Mouse (Mus musculus): ENCODE results near the gene 4930550C14Rik.

Gene 4930550C14Rik

DNA sequence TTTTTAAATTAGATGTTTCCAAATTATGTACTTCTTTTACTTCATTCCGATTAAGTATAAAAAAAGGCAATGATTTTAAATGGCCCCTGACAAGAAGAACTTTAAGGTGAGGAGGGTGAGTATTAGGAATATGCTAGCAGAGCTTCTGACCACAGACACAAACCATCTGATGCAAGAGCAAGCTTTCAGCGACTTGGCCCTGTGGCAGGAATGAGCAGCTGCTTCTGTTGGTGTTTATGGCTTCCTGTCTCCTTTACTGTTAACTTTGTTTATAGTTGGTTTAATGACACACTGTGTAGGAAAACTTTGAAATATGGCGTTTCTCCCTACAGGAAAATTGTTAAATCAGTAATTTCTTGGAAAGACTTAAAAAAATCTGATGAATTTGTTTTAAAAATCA lies 25.5 kb downstream of the 4930550C14Rik start:
- no peak for DNase-seq (ENCODE audit: low read depth, low spot score)
- Histone ChIP-seq H3K27me3 (ENCODE audit: control insufficient read depth, insufficient read depth, low read length, poor library complexity, severe bottlenecking) (no peaks in the 10 kb centered on the region), H3K36me3 (ENCODE audit: control insufficient read depth, insufficient read depth, low read length, poor library complexity, severe bottlenecking) (no peaks in the 10 kb centered on the region)

DNA sequence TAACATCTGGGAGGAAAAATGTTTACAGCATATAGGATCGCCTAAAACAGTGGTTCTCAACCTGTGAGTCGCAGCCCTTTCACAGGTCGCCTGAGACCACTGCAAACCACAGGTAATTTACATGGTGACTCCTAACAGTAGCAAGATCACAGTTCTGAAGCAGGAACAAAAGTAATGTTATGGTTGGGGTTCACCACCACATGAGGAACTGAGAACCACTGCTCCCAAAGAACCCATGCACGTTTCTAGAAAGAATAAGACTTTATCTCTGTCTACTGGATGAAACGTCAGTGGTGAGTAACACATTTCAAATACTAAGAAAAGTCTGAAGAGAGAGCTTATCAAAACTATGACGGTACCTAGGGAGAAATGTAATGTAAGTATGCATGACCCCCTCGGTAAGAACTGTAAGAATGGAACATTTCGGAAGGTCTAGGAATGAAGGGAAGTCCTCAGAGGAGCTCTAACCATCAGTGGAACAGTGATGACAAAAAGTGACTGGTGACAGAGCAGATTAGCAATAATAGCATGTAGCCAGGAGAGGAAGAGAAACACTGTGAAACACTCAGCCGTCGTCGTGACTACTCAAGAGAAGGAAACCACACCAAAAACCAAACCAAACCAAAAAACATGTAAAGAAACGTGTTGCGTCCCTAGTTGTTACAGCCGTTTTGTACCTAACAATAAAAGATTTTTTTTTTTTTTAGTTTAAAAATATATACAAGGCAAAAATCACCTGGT lies 33.9 kb downstream of the 4930550C14Rik start:
- peaks cover 4% of the 10 kb centered on the region; the same call in 1 of the 2 replicates for H3K36me3 ChIP-seq (ENCODE audit: control insufficient read depth, insufficient read depth, low read length, poor library complexity, severe bottlenecking)
- no peaks in the 10 kb centered on the region for H3K27me3 ChIP-seq (ENCODE audit: control insufficient read depth, insufficient read depth, low read length, poor library complexity, severe bottlenecking)
- DNase-seq (ENCODE audit: low read depth, low spot score): peak; percentile 18

DNA sequence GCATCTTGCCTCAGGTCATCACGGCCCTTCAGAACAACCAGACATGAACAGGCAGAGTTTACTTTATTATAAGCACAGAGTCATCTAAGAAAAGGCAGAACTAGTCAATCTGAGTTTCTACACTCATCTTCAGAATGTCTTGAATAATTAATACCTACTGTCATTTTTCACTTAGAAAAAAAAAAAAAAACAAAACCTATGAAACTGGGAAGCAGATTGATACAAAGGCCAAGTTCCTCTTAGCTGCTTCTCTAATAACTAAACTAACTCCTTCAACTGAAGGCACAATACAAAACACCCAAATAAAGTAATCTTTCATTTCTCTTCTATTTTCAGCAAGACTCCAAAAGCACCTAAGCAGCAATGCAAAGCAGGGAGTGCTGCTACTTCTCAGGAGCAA lies 48.5 kb downstream of the 4930550C14Rik start:
- Histone ChIP-seq H3K36me3 (ENCODE audit: control insufficient read depth, insufficient read depth, low read length, poor library complexity, severe bottlenecking) (peaks cover 14% of the 10 kb centered on the region), H3K27me3 (ENCODE audit: control insufficient read depth, insufficient read depth, low read length, poor library complexity, severe bottlenecking) (no peaks in the 10 kb centered on the region)
- DNase-seq (ENCODE audit: low read depth, low spot score): no peak

DNA sequence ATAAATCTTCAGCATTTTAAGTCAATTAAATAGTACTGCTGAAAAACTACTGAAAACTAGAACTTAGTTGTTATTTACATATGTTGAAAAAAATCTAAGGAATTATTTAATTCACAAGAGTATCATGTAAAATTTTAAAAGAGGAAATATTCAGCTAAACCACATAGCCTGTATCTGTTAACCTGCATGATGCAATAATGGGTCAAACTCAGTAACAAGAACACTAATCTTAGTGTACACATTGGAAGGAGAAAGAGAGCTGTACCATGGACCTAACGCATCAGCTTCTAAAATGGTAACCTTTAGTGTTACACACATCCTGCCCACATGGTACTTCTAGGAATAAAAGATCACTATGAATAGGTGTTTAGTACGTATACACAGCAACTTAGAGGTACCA lies 49.9 kb downstream of the 4930550C14Rik start:
- no peak for DNase-seq (ENCODE audit: low read depth, low spot score)
- peaks cover 19% of the 10 kb centered on the region for H3K36me3 ChIP-seq (ENCODE audit: control insufficient read depth, insufficient read depth, low read length, poor library complexity, severe bottlenecking)
- no peaks in the 10 kb centered on the region for H3K27me3 ChIP-seq (ENCODE audit: control insufficient read depth, insufficient read depth, low read length, poor library complexity, severe bottlenecking)

DNA sequence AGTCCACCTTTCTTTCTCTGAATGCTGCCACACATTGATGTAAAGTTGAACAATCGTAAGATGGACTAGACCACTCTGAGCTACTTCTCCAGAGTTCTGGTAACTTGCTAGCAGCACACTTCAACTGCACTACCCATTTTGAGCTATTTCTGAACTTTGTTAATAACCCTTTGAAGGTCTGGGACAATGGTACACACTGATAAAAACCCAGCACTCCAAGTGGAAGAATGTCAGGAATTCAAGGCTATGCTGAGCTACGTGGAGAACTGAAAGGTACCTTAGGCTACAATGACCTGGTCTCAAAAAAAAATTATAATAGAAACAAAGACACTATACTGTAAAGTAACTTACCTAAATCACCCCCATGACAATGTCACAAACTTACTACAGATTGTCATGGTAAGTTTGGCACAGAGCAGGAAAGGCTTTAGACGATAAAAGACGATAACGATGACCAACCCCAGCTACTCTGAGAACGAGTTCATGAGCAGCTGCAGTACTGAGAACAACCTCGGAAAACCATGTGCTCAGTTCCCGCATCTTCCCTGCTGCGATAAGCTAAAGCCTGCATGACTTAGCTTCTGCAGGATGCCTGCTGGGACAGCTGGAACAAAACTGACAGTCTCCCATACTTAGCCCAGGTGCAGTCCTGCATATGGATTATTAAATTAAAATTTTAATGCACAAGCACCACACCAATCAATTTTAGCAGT lies 70.8 kb downstream of the 4930550C14Rik start:
- H3K36me3 ChIP-seq (ENCODE audit: control insufficient read depth, insufficient read depth, low read length, poor library complexity, severe bottlenecking): peaks cover 4% of the 10 kb centered on the region; the same call in 1 of the 2 replicates
- DNase-seq (ENCODE audit: low read depth, low spot score): no peak
- H3K27me3 ChIP-seq (ENCODE audit: control insufficient read depth, insufficient read depth, low read length, poor library complexity, severe bottlenecking): no peaks in the 10 kb centered on the region

Data from splenic B cell, adult 2 months (primary cell).